In genomic region chr13:23526312-23526711, GRCm38 (mm10) we compare ENCODE assay signal across 8 mouse cellular contexts. TPM values are rescaled to one million over a fixed set of nuclear protein-coding genes. Genes with fewer than 3 reads are reported as not detected.
DNase-seq lines count a peak whose midpoint lies in the region; ATAC-seq lines count a peak whose summit lies in the region.

No protein-coding gene starts in this region.

- WGBS in intestine, embryonic 16.5 days, result under 1% methylated on average over 17 of the region's 17 CpGs

- H3K9me3 ChIP-seq in intestine, embryonic 16.5 days (ENCODE audit: control insufficient read depth, low read length), result no peaks in the 10 kb centered on the region

- no peaks in the 10 kb centered on the region for H3K27me3 ChIP-seq in intestine, embryonic 16.5 days (replicated peaks; ENCODE audit: control insufficient read depth, insufficient read depth, low read length)

- intact Hi-C loops in gastrocnemius, postnatal 36 days (cut with DNase I), result no loop called here
- intact Hi-C loops in left cerebral cortex, postnatal 14 days (cut with DNase I), result no loop called here

- 0 out of 2 replicates have a peak, but pooled peaks cover 5% of the 10 kb centered on the region for H3K4me1 ChIP-seq in intestine, embryonic 16.5 days (ENCODE audit: control insufficient read depth, insufficient read depth, low read length)

- H3K4me3 ChIP-seq in intestine, embryonic 16.5 days (ENCODE audit: low read length), result peak overlapping the region; percentile 53

- H3K36me3 ChIP-seq in intestine, embryonic 16.5 days (ENCODE audit: control insufficient read depth, insufficient read depth, low read length), result no peaks in the 10 kb centered on the region

- peak; percentile 32; the same call in 1 of the 2 replicates for ATAC-seq in intestine, embryonic 16.5 days
- peak; percentile 43 for ATAC-seq in megakaryocyte progenitor cell, adult 5-6 weeks (replicated peaks; ENCODE audit: poor library complexity)

- DNase-seq in adrenal gland, adult 8-10 months, result peak; percentile 88
- DNase-seq in embryo, embryonic 9.5 days (ENCODE audit: extremely low spot score), result peak; percentile 95
- DNase-seq in gastrocnemius, postnatal 36 days, result peak; percentile 82 to 86
- DNase-seq in left cerebral cortex, postnatal 14 days (ENCODE audit: low spot score in 2 of 2), result peak; percentile 95 to 97
- DNase-seq in right cerebral cortex, postnatal 10 days (ENCODE audit: low spot score in 2 of 2), result peak; percentile 90 to 92
- peak; percentile 89 for DNase-seq in urinary bladder, postnatal 25 days (ENCODE audit: low spot score)

- H3K27ac ChIP-seq in intestine, embryonic 16.5 days (ENCODE audit: low read length), result 0 out of 2 replicates have a peak overlapping the region, but pooled peaks have one; percentile 6

- H3K4me2 ChIP-seq in intestine, embryonic 16.5 days (ENCODE audit: low read depth, low read length), result peak overlapping the region; percentile 54

- H3K9ac ChIP-seq in intestine, embryonic 16.5 days (ENCODE audit: low read depth, low read length), result peak overlapping the region; percentile 59

RNA-seq across cellular contexts. Expression of gene Hist1h4h, which starts 4.5 kb away (rescaled TPM):
- total RNA-seq in adrenal gland, adult 8-10 months (2022), result 100 to 1,000 TPM; 381 to 523 (median 406) TPM
- total RNA-seq in gastrocnemius, postnatal 36 days (2021), result 100 to 1,000 TPM; 130 to 153 TPM
- 3.5 and 3.7 TPM in 2 replicates for polyA plus RNA-seq in intestine, embryonic 16.5 days (2015; fragmentation: Nextera tagmentation; extraction: Ambion mirVana)
- 100 to 1,000 TPM; 264 to 291 TPM for total RNA-seq in left cerebral cortex, postnatal 14 days (2021)
- total RNA-seq in megakaryocyte progenitor cell, adult 5-6 weeks (2015), result 57.4 and 61.0 TPM in 2 replicates
- 855 and 1,026 TPM in 2 replicates for total RNA-seq in megakaryocyte progenitor cell, adult 5-6 weeks (2017)

RNA-seq across cellular contexts. Expression of gene Hist1h2af, which starts 7.4 kb away (rescaled TPM):
- 10 to 100 TPM in 3 of 4 experiments, 1 to 10 TPM in 1; 8.2 to 20.8 (median 16.2) TPM for total RNA-seq in adrenal gland, adult 8-10 months (2022)
- 10 to 100 TPM in 1 of 2 experiments, 1 to 10 TPM in 1; 7.7 to 11.5 TPM for total RNA-seq in gastrocnemius, postnatal 36 days (2021)
- 2.5 and 3.6 TPM in 2 replicates for polyA plus RNA-seq in intestine, embryonic 16.5 days (2015; fragmentation: Nextera tagmentation; extraction: Ambion mirVana)
- total RNA-seq in left cerebral cortex, postnatal 14 days (2021), result 10 to 100 TPM in 1 of 2 experiments, 1 to 10 TPM in 1; 4.3 to 21.5 TPM
- total RNA-seq in megakaryocyte progenitor cell, adult 5-6 weeks (2015), result 36.0 and 48.7 TPM in 2 replicates
- total RNA-seq in megakaryocyte progenitor cell, adult 5-6 weeks (2017), result 1,885 and 2,197 TPM in 2 replicates

RNA-seq across cellular contexts. Expression of gene Hist1h3g, which starts 8.9 kb away (rescaled TPM):
- total RNA-seq in adrenal gland, adult 8-10 months (2022), result 1 to 10 TPM; 3.2 to 5.6 (median 4.7) TPM
- 1 to 10 TPM; 2.8 to 5.0 TPM for total RNA-seq in gastrocnemius, postnatal 36 days (2021)
- polyA plus RNA-seq in intestine, embryonic 16.5 days (2015; fragmentation: Nextera tagmentation; extraction: Ambion mirVana), result 2.6 and 3.7 TPM in 2 replicates
- total RNA-seq in left cerebral cortex, postnatal 14 days (2021), result 1 to 10 TPM; 5.8 to 6.2 TPM
- total RNA-seq in megakaryocyte progenitor cell, adult 5-6 weeks (2015), result 212 and 246 TPM in 2 replicates
- 210 and 363 TPM in 2 replicates for total RNA-seq in megakaryocyte progenitor cell, adult 5-6 weeks (2017)

RNA-seq across cellular contexts. Expression of gene Hist1h2bh, which starts 16.9 kb away (rescaled TPM):
- 1 to 10 TPM; 2.2 to 3.4 (median 2.9) TPM for total RNA-seq in adrenal gland, adult 8-10 months (2022)
- 1 to 10 TPM; 1.7 to 2.1 TPM for total RNA-seq in gastrocnemius, postnatal 36 days (2021)
- 0.65 and 0.94 TPM in 2 replicates for polyA plus RNA-seq in intestine, embryonic 16.5 days (2015; fragmentation: Nextera tagmentation; extraction: Ambion mirVana)
- total RNA-seq in left cerebral cortex, postnatal 14 days (2021), result under 1 TPM; 0.91 to 0.92 TPM
- total RNA-seq in megakaryocyte progenitor cell, adult 5-6 weeks (2015), result 32.4 and 33.2 TPM in 2 replicates
- 120 and 144 TPM in 2 replicates for total RNA-seq in megakaryocyte progenitor cell, adult 5-6 weeks (2017)

RNA-seq across cellular contexts. Expression of gene Hist1h3f, which starts 17.5 kb away (rescaled TPM):
- 10 to 100 TPM; 16.8 to 22.6 (median 20.7) TPM for total RNA-seq in adrenal gland, adult 8-10 months (2022)
- 1 to 10 TPM; 5.5 to 6.4 TPM for total RNA-seq in gastrocnemius, postnatal 36 days (2021)
- 0.44 and 0.60 TPM in 2 replicates for polyA plus RNA-seq in intestine, embryonic 16.5 days (2015; fragmentation: Nextera tagmentation; extraction: Ambion mirVana)
- 10 to 100 TPM; 18.7 to 21.0 TPM for total RNA-seq in left cerebral cortex, postnatal 14 days (2021)
- 40.7 and 44.7 TPM in 2 replicates for total RNA-seq in megakaryocyte progenitor cell, adult 5-6 weeks (2015)
- 86.8 and 176 TPM in 2 replicates for total RNA-seq in megakaryocyte progenitor cell, adult 5-6 weeks (2017)

Comparison
In these comparisons a context has a peak if more than half of its experiments do, and no peak if none do; other contexts are left out.
1. Peak in every context shown above with its lines: DNase-seq, ATAC-seq, H3K4me3 ChIP-seq and H3K27ac ChIP-seq.
2. RNA of gene Hist1h3g, which starts 8.9 kb away (total RNA-seq): 210 to 363 TPM in megakaryocyte progenitor cell, adult 5-6 weeks; 5.8 to 6.2 TPM in left cerebral cortex, postnatal 14 days, 2.8 to 5.0 TPM in gastrocnemius, postnatal 36 days and 3.2 to 5.6 TPM in adrenal gland, adult 8-10 months; every median in the first group is over 10 times any median in the second.